Mouse (Mus musculus) left cerebral cortex, postnatal 10 days (tissue): ENCODE data around the gene Zfp106. TPM values are rescaled to one million over a fixed set of nuclear protein-coding genes. Genes with fewer than 3 reads are reported as not detected.

Source experiments
- DNase-seq, 2 experiments: peaks; one replicate each; pipeline ENCODE4 v3.0.0; 2021 to 2022; ENCODE audit warnings: low spot score in 2 of 2, mixed read lengths in 1 of 2; ENCODE audit errors: extremely low spot score in 1 of 2
- intact Hi-C: fragments of 180-260 bp; cut with DNase I; formaldehyde crosslinking; loops from one replicate; pipeline ENCODE4 v1.15.1; 2025
- total RNA-seq, 2 experiments: library from RNA; stranded (reverse); gene quantifications; 2 replicates each; pipeline ENCODE4 v1.2.3; 2021

Gene Zfp106
- total RNA-seq, 2 experiments from 2014 or later, result 83.8 to 101 TPM

GRCm38 (mm10) chr2:120562859-120563234 lies 796 bp downstream of the Zfp106 start:
- no peak for DNase-seq
- intact Hi-C loops, result loop anchor here (2.0 to 10.0 kb wide), 2 partner anchors 44 to 92 kb away; no protein-coding TSS in a partner anchor

- intact Hi-C loops, result loop anchor here (10.0 kb wide), 1 partner anchor 93 kb away; no protein-coding TSS in a partner anchor
Observed at GRCm38 (mm10) chr2:120561524-120561923, 2.1 kb downstream of the Zfp106 start.

GRCm38 (mm10) chr2:120558813-120559212 lies 4.8 kb downstream of the Zfp106 start:
- DNase-seq, result no peak
- intact Hi-C loops, result no loop called here

More at GRCm38 (mm10) chr2:120561524-120561923, 2.1 kb downstream of the Zfp106 start:
- DNase-seq, result no peak

- intact Hi-C loops, result no loop called here
- DNase-seq, result no peak
Observed at GRCm38 (mm10) chr2:120556868-120557267, 6.8 kb downstream of the Zfp106 start.

GRCm38 (mm10) chr2:120544732-120545131 lies 18.9 kb downstream of the Zfp106 start:
- intact Hi-C loops, result no loop called here
- DNase-seq, result no peak

GRCm38 (mm10) chr2:120539778-120540208 lies 23.9 kb downstream of the Zfp106 start:
- peak; percentile 78 to 85 for DNase-seq
- intact Hi-C loops, result no loop called here

GRCm38 (mm10) chr2:120539333-120539732 lies 24.3 kb downstream of the Zfp106 start:
- intact Hi-C loops, result no loop called here
- DNase-seq, result no peak

- intact Hi-C loops, result no loop called here
- DNase-seq, result no peak
Observed at GRCm38 (mm10) chr2:120531223-120531622, 32.4 kb downstream of the Zfp106 start.

GRCm38 (mm10) chr2:120529531-120529930 lies 34.1 kb downstream of the Zfp106 start:
- no peak for DNase-seq
- intact Hi-C loops, result loop anchor here (10.0 kb wide), 1 partner anchor 135 kb away; no protein-coding TSS in a partner anchor

- intact Hi-C loops, result loop anchor here (10.0 kb wide), 1 partner anchor 132 kb away; no protein-coding TSS in a partner anchor
- no peak for DNase-seq
Observed at GRCm38 (mm10) chr2:120526771-120527170, 36.9 kb downstream of the Zfp106 start.

GRCm38 (mm10) chr2:120518547-120519210 lies 45.0 kb downstream of the Zfp106 start:
- intact Hi-C loops, result no loop called here
- DNase-seq, result no peak

GRCm38 (mm10) chr2:120514181-120514580 lies 49.5 kb downstream of the Zfp106 start:
- intact Hi-C loops, result no loop called here
- DNase-seq, result no peak

- DNase-seq, result no peak
- intact Hi-C loops, result no loop called here
Observed at GRCm38 (mm10) chr2:120503992-120504391, 59.7 kb downstream of the Zfp106 start.

- DNase-seq, result no peak
Observed at GRCm38 (mm10) chr2:120503094-120503493, 60.5 kb downstream of the Zfp106 start.

GRCm38 (mm10) chr2:120502605-120502990 lies 61.0 kb downstream of the Zfp106 start:
- intact Hi-C loops, result no loop called here
- DNase-seq, result peak in 1 of 2 experiments; percentile 53

More at GRCm38 (mm10) chr2:120503094-120503493, 60.5 kb downstream of the Zfp106 start:
- intact Hi-C loops, result no loop called here

- DNase-seq, result peak in 1 of 2 experiments; percentile 53
- intact Hi-C loops, result no loop called here
Observed at GRCm38 (mm10) chr2:120501931-120502604, 61.6 kb downstream of the Zfp106 start.

- no peak for DNase-seq
- intact Hi-C loops, result no loop called here
Observed at GRCm38 (mm10) chr2:120501136-120501918, 62.3 kb downstream of the Zfp106 start.

GRCm38 (mm10) chr2:120499971-120500471 lies 63.6 kb downstream of the Zfp106 start:
- intact Hi-C loops, result no loop called here
- peak in 1 of 2 experiments; percentile 32 for DNase-seq

GRCm38 (mm10) chr2:120496511-120496910 lies 67.1 kb downstream of the Zfp106 start:
- DNase-seq, result peak; percentile 30 to 59
- intact Hi-C loops, result no loop called here
